Mouse (Mus musculus) embryonic fibroblast, embryonic 13.5 days (primary cell): Measurements from ENCODE around the gene Syf2. TPM values are rescaled to one million over a fixed set of nuclear protein-coding genes. Genes with fewer than 3 reads are reported as not detected.
"Not testable (repeated sequence)": the region's sequence is repeated elsewhere in the genome, so short reads cannot be mapped to it uniquely, and the experiment has no call there.

Experiments used
- H3K27ac ChIP-seq: 2 replicates; pipeline ENCODE4 v1.5.1; 2012; ENCODE audit warnings: low read length, control low read depth, inconsistent platforms; ENCODE audit not compliant: insufficient read depth
- H3K4me1 ChIP-seq: 2 replicates; pipeline ENCODE4 v1.6.1; 2011; ENCODE audit warnings: low read length; ENCODE audit not compliant: control insufficient read depth, insufficient read depth
- H3K4me3 ChIP-seq: 2 replicates; pipeline ENCODE4 v1.5.1; 2011; ENCODE audit warnings: mild to moderate bottlenecking, control low read depth, low read length; ENCODE audit not compliant: insufficient read depth
- CTCF ChIP-seq: IDR thresholded peaks from 2 replicates; pipeline ENCODE4 v1.5.1; 2011; ENCODE audit warnings: mild to moderate bottlenecking, control low read depth, low read length, moderate library complexity, borderline replicate concordance; ENCODE audit not compliant: insufficient read depth
- POLR2A ChIP-seq: IDR thresholded peaks from 2 replicates; pipeline ENCODE4 v1.6.1; 2011; ENCODE audit warnings: low read depth, mild to moderate bottlenecking, control low read depth, low read length, moderate library complexity
- polyA plus RNA-seq: library from polyadenylated mRNA; stranded (reverse); fragments of >200 nt; gene quantifications from 2 replicates; pipeline ENCODE4 v1.2.4, GENCODE M21; 2011; ENCODE audit warnings: low read depth; ENCODE audit not compliant: missing spikeins, insufficient read length

The Syf2 gene
- polyA plus RNA-seq = 46.6 and 48.8 TPM in 2 replicates

DNA sequence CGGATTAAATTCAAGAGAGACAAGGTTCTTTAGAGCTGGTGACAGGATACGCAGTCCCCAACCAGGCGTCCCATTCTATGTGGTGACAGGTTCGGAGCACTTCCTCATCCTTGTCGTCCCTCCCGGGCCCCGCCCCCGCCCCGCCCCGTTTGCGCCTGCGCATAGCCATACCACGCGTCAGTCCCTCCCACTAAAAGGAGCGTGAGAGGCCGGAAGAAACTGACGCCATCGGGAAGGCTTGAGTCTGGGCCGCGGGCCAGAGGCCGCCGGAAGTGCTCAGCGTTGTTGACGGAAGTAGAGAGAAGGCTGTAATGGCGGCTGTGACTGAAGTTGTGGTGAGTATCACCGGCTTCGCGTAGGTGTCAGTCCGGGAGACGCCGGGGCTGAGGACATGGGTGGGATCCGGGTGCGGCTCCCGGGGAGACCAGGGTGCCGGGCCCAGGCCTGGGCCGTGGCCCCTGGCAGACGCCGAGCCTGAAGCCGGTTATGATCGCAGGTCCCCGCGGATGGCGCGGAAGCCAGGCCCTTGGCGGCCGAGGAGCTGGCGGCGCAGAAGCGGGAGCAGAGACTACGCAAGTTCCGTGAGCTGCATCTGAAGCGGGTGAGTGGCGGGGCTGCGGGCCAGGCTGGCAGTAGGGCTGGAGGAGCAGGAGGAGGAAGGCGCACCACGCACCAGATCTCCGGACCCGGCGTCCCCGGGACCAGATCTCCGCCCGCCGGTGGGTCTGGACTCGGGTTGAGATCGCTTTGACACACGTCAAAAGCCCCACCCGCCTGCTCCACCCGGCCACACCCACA lies at the start of gene Syf2:
Gene Syf2, plus strand, starts transcription at position 215 of the 798 bp plus-strand sequence.
- peak within 1 kb of the TSS; percentile 18; the same call in 1 of the 2 replicates for H3K27ac ChIP-seq
- TF ChIP-seq CTCF (no peak), POLR2A (peak; percentile 76)

DNA sequence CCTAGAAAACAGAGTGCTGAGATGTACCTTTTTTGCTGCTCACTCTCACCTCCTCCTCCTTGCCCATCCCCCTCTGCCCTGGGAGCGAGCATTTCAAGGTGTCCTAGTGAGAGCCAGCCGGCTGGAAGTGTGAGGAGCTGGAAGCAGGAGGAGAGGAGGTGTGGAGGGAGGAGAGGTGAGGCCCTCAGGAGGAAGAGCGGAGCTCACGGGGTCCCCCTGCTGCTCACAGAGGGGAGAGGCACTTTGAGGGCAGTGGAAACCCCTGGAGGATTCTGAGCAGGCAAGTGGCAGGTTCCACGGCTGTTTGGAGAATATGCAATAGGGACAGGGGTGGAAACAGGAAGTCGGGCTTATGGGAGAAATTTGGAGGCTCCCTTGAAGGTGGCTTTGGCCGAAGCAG lies 47.4 kb upstream of the Syf2 start:
- Histone ChIP-seq H3K27ac (no peak overlapping the region), H3K4me3 (no peak overlapping the region), H3K4me1 (no peaks in the 10 kb centered on the region)
- peak; percentile 47; the same call in 1 of the 2 replicates for TF ChIP-seq CTCF
- TF ChIP-seq POLR2A = no peak

More for the DNA sequence above, at the start of gene Syf2:
- Histone ChIP-seq H3K4me3 (peak within 1 kb of the TSS; percentile 75), H3K4me1 (no peaks in the 10 kb centered on the region; the same call in 1 of the 2 replicates)

DNA sequence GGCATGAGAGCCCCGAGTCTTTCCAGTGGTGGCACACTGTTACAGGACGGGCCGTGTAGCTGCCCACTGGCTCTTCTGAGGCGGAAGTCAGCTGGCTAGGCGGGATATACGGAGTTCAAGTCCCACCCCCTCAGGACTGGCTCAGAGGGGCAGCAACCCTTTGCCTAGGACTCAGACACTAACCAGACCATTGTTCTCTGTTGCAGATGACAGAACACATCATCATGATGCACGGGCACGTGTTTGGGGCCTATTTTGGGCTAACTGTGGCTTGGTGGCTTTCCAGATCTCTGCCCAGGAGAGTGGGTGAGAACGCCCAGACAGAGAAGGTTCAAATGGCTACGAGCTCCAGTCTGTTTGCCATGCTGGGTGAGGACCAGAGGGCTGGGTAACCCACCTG lies 46.9 kb upstream of the Syf2 start:
- Histone ChIP-seq H3K4me1 (no peaks in the 10 kb centered on the region), H3K4me3 (no peak overlapping the region), H3K27ac (no peak overlapping the region)
- no peak for TF ChIP-seq CTCF
- TF ChIP-seq POLR2A = no peak

DNA sequence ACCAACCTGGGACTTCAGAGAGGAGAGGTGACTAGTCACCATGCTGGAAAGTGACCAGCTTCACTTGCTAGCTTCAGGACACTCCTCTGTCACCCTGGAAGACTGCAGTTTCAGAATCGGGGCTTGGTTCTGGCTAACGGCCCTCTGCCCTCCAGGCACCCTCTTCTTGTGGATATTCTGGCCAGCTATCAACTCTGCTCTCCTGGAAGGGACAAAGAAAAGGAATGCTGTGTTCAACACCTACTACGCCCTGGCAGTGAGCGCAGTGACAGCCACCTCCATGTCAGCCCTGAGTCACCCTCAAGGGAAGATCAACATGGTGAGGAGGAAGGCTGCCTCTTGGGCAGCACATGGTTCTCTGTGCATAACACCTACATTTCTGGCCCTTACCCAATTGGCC lies 46.3 kb upstream of the Syf2 start:
- Histone ChIP-seq H3K4me3 (no peak overlapping the region), H3K4me1 (no peaks in the 10 kb centered on the region), H3K27ac (no peak overlapping the region)
- no peak for TF ChIP-seq CTCF
- TF ChIP-seq POLR2A = no peak

- Histone ChIP-seq H3K4me1 (no peaks in the 10 kb centered on the region), H3K4me3 (no peak overlapping the region), H3K27ac (no peak overlapping the region)
- TF ChIP-seq POLR2A = no peak
- no peak for TF ChIP-seq CTCF
These were observed 38.6 kb upstream of the Syf2 start for GRCm38 (mm10) chr4:134892096-134892495.

DNA sequence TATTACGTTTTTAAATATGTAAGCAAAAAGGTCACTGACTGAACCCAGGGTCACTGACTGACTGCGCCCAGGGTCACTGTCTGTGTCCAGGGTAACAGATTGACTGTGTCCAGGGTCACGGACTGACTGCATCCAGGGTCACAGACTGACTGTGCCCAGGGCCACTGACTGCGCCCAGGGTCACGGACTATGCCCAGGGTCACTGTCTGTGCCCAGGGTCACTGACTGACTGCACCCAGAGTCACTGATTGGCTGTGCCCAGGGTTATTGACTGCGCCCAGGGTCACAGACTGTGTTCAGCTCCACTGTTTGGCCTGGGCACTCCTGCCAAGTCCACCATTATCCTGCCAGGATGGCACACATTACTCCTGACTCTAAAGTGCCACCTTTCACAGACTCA lies 33.4 kb upstream of the Syf2 start:
- Histone ChIP-seq H3K4me1 (no peaks in the 10 kb centered on the region), H3K4me3 (no peak overlapping the region), H3K27ac (no peak overlapping the region)
- TF ChIP-seq CTCF (no peak), POLR2A (no peak)

GRCm38 (mm10) chr4:134901126-134901525 lies 29.6 kb upstream of the Syf2 start:
- Histone ChIP-seq H3K27ac (no peak overlapping the region), H3K4me1 (no peaks in the 10 kb centered on the region), H3K4me3 (no peak overlapping the region)
- TF ChIP-seq POLR2A (no peak), CTCF (no peak)

GRCm38 (mm10) chr4:134903046-134903445 lies 27.7 kb upstream of the Syf2 start:
- Histone ChIP-seq H3K4me3 (no peak overlapping the region), H3K27ac (no peak overlapping the region), H3K4me1 (no peaks in the 10 kb centered on the region)
- no peak for TF ChIP-seq CTCF
- TF ChIP-seq POLR2A = no peak

GRCm38 (mm10) chr4:134911406-134911805 lies 19.3 kb upstream of the Syf2 start:
- not testable (repeated sequence) for H3K27ac ChIP-seq, H3K4me3 ChIP-seq, H3K4me1 ChIP-seq

GRCm38 (mm10) chr4:134913413-134913812 lies 17.3 kb upstream of the Syf2 start:
- no peak overlapping the region for H3K4me3 ChIP-seq
- TF ChIP-seq CTCF (peak; percentile 47; the same call in 1 of the 2 replicates), POLR2A (no peak)
- H3K4me1 ChIP-seq = peaks cover 3% of the 10 kb centered on the region; the same call in 1 of the 2 replicates
- H3K27ac ChIP-seq = no peak overlapping the region
